Mouse (Mus musculus) embryonic fibroblast, embryonic 13.5 days (primary cell): ENCODE measurements at regions not wholly inside any gene's neighbourhood (a gene's known extent, or its start where the extent isn't known, plus 50 kb on each side); places are given as distances from the start of the nearest gene placed in this dataset.

Experiments used
- CTCF ChIP-seq: IDR thresholded peaks from 2 replicates; pipeline ENCODE4 v1.5.1; 2011; ENCODE audit warnings: mild to moderate bottlenecking, control low read depth, low read length, moderate library complexity, borderline replicate concordance; ENCODE audit not compliant: insufficient read depth
- POLR2A ChIP-seq: IDR thresholded peaks from 2 replicates; pipeline ENCODE4 v1.6.1; 2011; ENCODE audit warnings: low read depth, mild to moderate bottlenecking, control low read depth, low read length, moderate library complexity

GRCm38 (mm10) chr1:137636947-137637346, 538.6 kb downstream of the Ptprc start:
- TF ChIP-seq CTCF (no peak), POLR2A (no peak)
